Mouse (Mus musculus) liver, postnatal 0 days (tissue): ENCODE results near the gene Pnma1.

ENCODE experiments used
- CTCF ChIP-seq: sonication (generic); IDR thresholded peaks from 2 replicates; pipeline ENCODE4 v1.5.1; 2016; ENCODE audit warnings: antibody characterized with exemption, low read depth
- EP300 ChIP-seq: IDR thresholded peaks from 2 replicates; pipeline ENCODE4 v1.6.1; 2016; ENCODE audit warnings: antibody characterized with exemption, low read depth, mild to moderate bottlenecking

- TF ChIP-seq CTCF (no peak), EP300 (no peak)
These were observed 48.7 kb downstream of the Pnma1 start for GRCm38 (mm10) chr12:84099605-84100004.
